Mouse (Mus musculus): ENCODE data around the gene Scyl1.

GRCm38 (mm10) chr19:5803041-5803880 lies 32.0 kb upstream of the Scyl1 start:
- no peak for TF ChIP-seq CTCF (IDR thresholded peaks at IDR 0.05; ENCODE audit: extremely low read depth, insufficient read depth, insufficient read length, insufficient replicate concordance)
- peak; percentile 79 for TF ChIP-seq POLR2A (IDR thresholded peaks at IDR 0.05; ENCODE audit: low read depth, low read length)
